Mouse (Mus musculus): ENCODE measurements around the gene Plod3.

- TF ChIP-seq POLR2A (IDR thresholded peaks at IDR 0.05; ENCODE audit: low read depth, low read length) (no peak), CTCF (conservative IDR thresholded peaks at IDR 0.05; ENCODE audit: insufficient read depth, insufficient read length, low read depth, low read length) (no peak)
These were observed 52.6 kb downstream of the Plod3 start for GRCm38 (mm10) chr5:137039453-137039852.

All from kidney, adult 2 months (tissue).